Mouse (Mus musculus) ES-E14 (cell line): Measurements from ENCODE around the gene Ube2q2. TPM values are rescaled to one million over a fixed set of nuclear protein-coding genes. Genes with fewer than 3 reads are reported as not detected.
A peak's percentile ranks its signal among the peaks of the same experiment; 100 is the strongest.

Experiments used
- DNase-seq: peaks from one replicate; pipeline ENCODE4 v3.0.0-alpha.2; 2013; ENCODE audit warnings: low read depth, low spot score
- H3K27ac ChIP-seq: 2 replicates; pipeline ENCODE4 v1.5.1; 2012; ENCODE audit warnings: low read depth, mild to moderate bottlenecking, low read length, moderate library complexity, mixed read lengths; ENCODE audit not compliant: poor library complexity, insufficient read depth, severe bottlenecking
- H3K36me3 ChIP-seq: 2 replicates; pipeline ENCODE4 v1.6.1; 2012; ENCODE audit warnings: mild to moderate bottlenecking, low read length, moderate library complexity, mixed read lengths; ENCODE audit not compliant: control insufficient read depth, poor library complexity, insufficient read depth, severe bottlenecking
- H3K4me1 ChIP-seq, 2 experiments: fragments of 150-350 bp in 1 of 2; sonication (generic) in 1 of 2; 2 replicates each; pipeline ENCODE4 v1.6.1; 2012; ENCODE audit warnings: low read length in 2 of 2, mild to moderate bottlenecking in 1 of 2, mixed read lengths in 1 of 2; ENCODE audit not compliant: control insufficient read depth in 2 of 2, insufficient read depth in 2 of 2, poor library complexity in 1 of 2
- H3K4me3 ChIP-seq, 2 experiments: fragments of 150-350 bp in 1 of 2; sonication (generic) in 1 of 2; 2 replicates each; pipeline ENCODE4 v1.5.1; 2012; ENCODE audit warnings: low read length in 2 of 2, low read depth in 1 of 2, mild to moderate bottlenecking in 1 of 2, mixed read lengths in 1 of 2; ENCODE audit not compliant: insufficient read depth in 1 of 2, poor library complexity in 1 of 2, severe bottlenecking in 1 of 2
- H3K9ac ChIP-seq: 2 replicates; pipeline ENCODE4 v1.6.1; 2012; ENCODE audit warnings: low read depth, mild to moderate bottlenecking, low read length, mixed read lengths; ENCODE audit not compliant: poor library complexity, insufficient read depth, severe bottlenecking
- H3K9me3 ChIP-seq: fragments of 150-350 bp; sonication (generic); 2 replicates; pipeline ENCODE4 v1.6.1; 2012; ENCODE audit warnings: low read depth, mild to moderate bottlenecking, low read length; ENCODE audit not compliant: control insufficient read depth, insufficient read depth
- CHD2 ChIP-seq: IDR thresholded peaks from 2 replicates; pipeline ENCODE4 v1.6.1; 2014; ENCODE audit warnings: mild to moderate bottlenecking, low read depth, low read length, inconsistent platforms
- HCFC1 ChIP-seq: IDR thresholded peaks from 2 replicates; pipeline ENCODE4 v1.6.1; 2012; ENCODE audit warnings: low read length, inconsistent platforms, borderline replicate concordance; ENCODE audit not compliant: insufficient read depth
- MAFK ChIP-seq: IDR thresholded peaks from 2 replicates; pipeline ENCODE4 v1.6.1; 2014; ENCODE audit warnings: mild to moderate bottlenecking, low read depth, low read length, inconsistent platforms; ENCODE audit not compliant: insufficient read depth
- ZC3H11A ChIP-seq: IDR thresholded peaks from 2 replicates; pipeline ENCODE4 v1.6.1; 2012; ENCODE audit warnings: low read depth, mild to moderate bottlenecking, inconsistent platforms, low read length, borderline replicate concordance
- ZNF384 ChIP-seq: IDR thresholded peaks from 2 replicates; pipeline ENCODE4 v1.6.1; 2012; ENCODE audit warnings: low read depth, low read length, inconsistent platforms
- in situ Hi-C, 2 experiments: fragments of 600-800 bp; cut with MboI; formaldehyde crosslinking; loops; one replicate each; pipeline ENCODE4 v1.15.1; 2025; ENCODE audit warnings: low sequenced_read_pairs in 2 of 2, inconsistent platforms in 1 of 2; ENCODE audit not compliant: unreplicated experiment in 2 of 2
- total RNA-seq: library from RNA; depleted of rRNA; stranded (reverse); fragments of 300-350 nt; gene quantifications from 2 replicates; pipeline ENCODE4 v1.2.3, GENCODE M21; 2012; rRNA removed

The Ube2q2 gene
- total RNA-seq: 21.5 and 24.9 TPM in 2 replicates

DNA sequence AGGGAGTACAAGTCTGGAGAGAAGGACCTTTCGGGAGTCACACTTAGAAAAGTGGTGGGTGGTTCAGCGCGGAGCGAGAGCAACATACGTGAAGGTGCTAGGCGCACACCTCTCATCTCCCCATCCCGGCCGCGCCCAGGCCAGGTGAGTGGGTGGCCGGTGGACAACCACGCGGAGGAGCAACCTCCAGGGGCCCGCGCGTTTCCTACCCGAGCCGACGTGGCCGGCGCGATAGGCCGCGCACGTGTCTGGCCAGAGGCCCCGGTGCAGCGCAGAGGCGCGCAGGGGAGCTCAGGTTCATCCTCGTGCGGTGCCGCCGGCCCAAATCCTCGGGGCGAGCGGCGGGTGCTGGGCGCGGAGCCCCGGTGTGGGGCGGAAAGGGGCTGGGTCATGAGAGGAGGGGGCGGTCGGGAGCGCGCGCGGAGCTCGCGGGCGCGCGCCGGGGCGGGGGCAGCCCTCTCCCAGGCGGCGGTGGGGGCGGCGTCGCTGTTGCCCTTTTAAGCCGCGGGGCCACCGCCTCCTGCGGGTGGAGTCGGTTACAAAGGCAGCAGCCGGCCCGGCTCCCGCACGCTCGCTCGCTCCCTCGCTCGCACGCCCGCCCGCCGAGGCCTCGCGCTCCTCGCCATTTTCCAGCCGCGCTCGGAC, at the start of gene Ube2q2:
Gene Ube2q2 (plus strand): TSS at position 1 of the 645 bp plus-strand sequence.
- in situ Hi-C loops: no loop called here
- Histone ChIP-seq H3K36me3 (0 out of 2 replicates have a peak, but pooled peaks cover 4% of the 10 kb centered on the region), H3K9ac (peak within 1 kb of the TSS; percentile 88), H3K9me3 (no peaks in the 10 kb centered on the region), H3K27ac (no peak within 1 kb of the TSS), H3K4me1 (peaks cover 5 to 9% of the 10 kb centered on the region in 2 experiments), H3K4me3 (peak within 1 kb of the TSS; percentile 88 to 95)
- TF ChIP-seq MAFK (no peak), HCFC1 (peak; percentile 46; the same call in 1 of the 2 replicates)
- DNase-seq: peak; percentile 65

DNA sequence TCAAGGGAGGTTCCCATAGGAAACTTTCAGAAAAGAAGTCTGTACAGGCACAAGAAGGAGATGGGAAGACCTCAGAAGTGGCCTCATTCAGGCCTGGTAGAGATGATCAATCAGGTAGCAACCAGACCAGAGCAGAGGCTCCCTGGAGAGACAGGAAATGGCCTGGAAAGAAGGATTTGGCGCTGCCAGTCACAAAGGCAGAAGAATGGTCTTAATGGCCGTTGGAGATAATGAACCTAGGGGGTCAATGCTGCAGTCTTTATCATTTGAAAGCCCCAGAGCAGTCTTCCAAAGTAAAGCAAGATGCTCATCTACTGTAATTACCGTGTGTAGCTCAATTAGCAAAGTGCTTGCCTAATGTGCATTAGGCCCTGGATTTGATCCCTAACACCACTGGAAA, 47.5 kb upstream of the Ube2q2 start:
- no peak for TF ChIP-seq MAFK
- TF ChIP-seq ZNF384: no peak
- no peak for TF ChIP-seq HCFC1
- no peak for TF ChIP-seq CHD2
- TF ChIP-seq ZC3H11A: no peak

DNA sequence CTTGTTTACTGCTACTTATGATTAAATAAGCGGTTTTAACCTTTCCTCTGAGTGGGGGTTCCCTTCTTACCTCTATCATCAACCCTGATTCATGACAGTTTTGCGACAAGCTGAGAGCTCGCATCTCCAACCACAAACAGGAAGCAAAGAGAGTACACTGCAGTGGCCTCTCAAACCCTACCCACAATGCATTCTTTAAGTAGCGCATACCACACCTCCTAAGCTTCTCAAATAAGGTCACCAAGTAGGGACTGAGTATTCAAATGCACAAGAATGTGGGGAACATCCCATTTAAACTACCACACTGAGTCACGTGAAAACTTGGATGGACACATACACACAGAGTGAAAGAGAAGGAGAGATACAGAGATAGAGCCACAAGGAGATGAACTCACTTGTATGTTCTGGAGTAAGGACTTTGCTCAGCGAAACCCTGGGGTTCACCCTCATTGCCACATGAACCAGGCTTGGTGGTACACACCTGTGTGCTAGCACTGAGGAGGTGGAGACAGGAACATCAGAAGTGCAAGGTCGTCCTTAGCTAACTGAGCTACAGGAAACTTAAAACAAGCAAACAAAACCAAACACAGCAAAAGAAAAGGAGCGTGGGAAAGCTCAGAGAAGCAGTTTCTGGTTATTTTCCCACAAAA, 46.3 kb upstream of the Ube2q2 start:
- in situ Hi-C loops: loop anchor here (10.0 to 25.0 kb wide), 3 partner anchors 58 to 365 kb away; partner anchors contain the start of genes Chrnb4 (in 1 of the 2) and Wdr61 (in 1 of the 2)
- H3K4me3 ChIP-seq: no peak overlapping the region
- H3K4me1 ChIP-seq: peaks cover 4 to 6% of the 10 kb centered on the region in 2 experiments; a peak in 2 of 4 replicates
- DNase-seq: no peak
- H3K27ac ChIP-seq: no peak overlapping the region
- H3K36me3 ChIP-seq: no peaks in the 10 kb centered on the region
- no peaks in the 10 kb centered on the region for H3K9me3 ChIP-seq
- no peak for TF ChIP-seq ZNF384
- TF ChIP-seq HCFC1: no peak
- no peak for TF ChIP-seq ZC3H11A
- no peak overlapping the region for H3K9ac ChIP-seq

More for the DNA sequence above, 47.5 kb upstream of the Ube2q2 start:
- no peak for DNase-seq
- no peaks in the 10 kb centered on the region for H3K9me3 ChIP-seq
- no peak overlapping the region for H3K4me3 ChIP-seq
- in situ Hi-C loops: loop anchor here (10.0 to 25.0 kb wide), 3 partner anchors 56 to 364 kb away; partner anchors contain the start of genes Chrnb4 (in 1 of the 2) and Wdr61 (in 1 of the 2)
- no peak overlapping the region for H3K27ac ChIP-seq
- H3K9ac ChIP-seq: no peak overlapping the region
- no peaks in the 10 kb centered on the region for H3K36me3 ChIP-seq
- H3K4me1 ChIP-seq: peaks cover 4 to 6% of the 10 kb centered on the region in 2 experiments; a peak in 2 of 4 replicates

DNA sequence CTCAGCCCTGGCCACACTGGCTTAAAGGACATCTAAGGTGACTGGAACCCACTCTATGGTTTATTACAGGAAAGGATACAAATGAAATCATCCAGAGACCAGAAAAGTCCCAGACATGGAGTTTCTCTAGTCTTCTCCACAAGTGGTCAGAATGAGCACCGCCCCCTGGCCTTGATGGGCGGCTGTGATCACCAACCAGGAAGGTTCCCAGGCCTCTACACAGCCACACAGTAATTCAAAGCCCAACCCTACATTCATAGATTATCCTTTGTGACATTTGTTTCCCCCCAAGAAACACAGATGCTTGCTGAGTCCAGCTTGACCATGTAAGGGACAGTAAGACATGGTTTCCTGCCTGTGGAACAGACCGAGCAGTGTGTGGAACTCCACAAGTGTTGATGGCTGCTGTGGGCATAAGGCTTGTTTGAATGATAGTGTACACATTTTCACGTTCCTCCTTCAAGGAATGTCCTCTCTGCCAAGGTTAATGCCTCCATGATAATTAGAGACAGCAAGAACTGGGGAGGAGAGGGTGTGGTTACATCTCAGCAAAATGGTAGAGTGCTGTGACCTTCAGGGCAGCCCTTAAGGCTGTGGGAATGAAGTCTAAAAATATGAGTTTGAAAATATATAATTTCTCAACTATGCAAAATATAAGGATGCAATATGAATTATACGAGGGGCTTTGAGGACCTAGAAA, 45.6 kb upstream of the Ube2q2 start:
- no peak overlapping the region for H3K27ac ChIP-seq
- H3K9me3 ChIP-seq: no peaks in the 10 kb centered on the region
- H3K36me3 ChIP-seq: no peaks in the 10 kb centered on the region
- no peak overlapping the region for H3K4me3 ChIP-seq
- no peak overlapping the region for H3K9ac ChIP-seq
- DNase-seq: no peak
- H3K4me1 ChIP-seq: peaks cover 4 to 6% of the 10 kb centered on the region in 2 experiments; a peak in 2 of 4 replicates
- TF ChIP-seq HCFC1 (no peak), MAFK (no peak), ZC3H11A (no peak), ZNF384 (no peak), CHD2 (no peak)
- in situ Hi-C loops: loop anchor here (10.0 to 25.0 kb wide), 3 partner anchors 58 to 366 kb away; partner anchors contain the start of genes Chrnb4 (in 1 of the 2) and Wdr61 (in 1 of the 2)
